Mouse (Mus musculus) embryonic fibroblast, embryonic 13.5 days (primary cell): ENCODE data around the gene Pik3cb.

ENCODE experiments used
- CTCF ChIP-seq: IDR thresholded peaks from 2 replicates; pipeline ENCODE4 v1.5.1; 2011; ENCODE audit warnings: mild to moderate bottlenecking, control low read depth, low read length, moderate library complexity, borderline replicate concordance; ENCODE audit not compliant: insufficient read depth
- POLR2A ChIP-seq: IDR thresholded peaks from 2 replicates; pipeline ENCODE4 v1.6.1; 2011; ENCODE audit warnings: low read depth, mild to moderate bottlenecking, control low read depth, low read length, moderate library complexity

- TF ChIP-seq CTCF: no peak
- no peak for TF ChIP-seq POLR2A
Observed at GRCm38 (mm10) chr9:99162839-99163238, 22.4 kb upstream of the Pik3cb start.
